Mouse (Mus musculus): Measurements from ENCODE around the gene Mmp9. TPM values are rescaled to one million over a fixed set of nuclear protein-coding genes. Genes with fewer than 3 reads are reported as not detected.

The Mmp9 gene
- 1 to 10 TPM; 1.4 TPM for total RNA-seq (2021)
- long read RNA-seq, experiment 1, partial matches to known transcripts: 1 of 3 reads
- long read RNA-seq, experiment 1, other reads (novel, unspliced or antisense): 2 of 3 reads
- long read RNA-seq, experiment 2, partial matches to known transcripts: 0 of 1 reads
- long read RNA-seq, experiment 2, other reads (novel, unspliced or antisense): 1 of 1 reads

DNA sequence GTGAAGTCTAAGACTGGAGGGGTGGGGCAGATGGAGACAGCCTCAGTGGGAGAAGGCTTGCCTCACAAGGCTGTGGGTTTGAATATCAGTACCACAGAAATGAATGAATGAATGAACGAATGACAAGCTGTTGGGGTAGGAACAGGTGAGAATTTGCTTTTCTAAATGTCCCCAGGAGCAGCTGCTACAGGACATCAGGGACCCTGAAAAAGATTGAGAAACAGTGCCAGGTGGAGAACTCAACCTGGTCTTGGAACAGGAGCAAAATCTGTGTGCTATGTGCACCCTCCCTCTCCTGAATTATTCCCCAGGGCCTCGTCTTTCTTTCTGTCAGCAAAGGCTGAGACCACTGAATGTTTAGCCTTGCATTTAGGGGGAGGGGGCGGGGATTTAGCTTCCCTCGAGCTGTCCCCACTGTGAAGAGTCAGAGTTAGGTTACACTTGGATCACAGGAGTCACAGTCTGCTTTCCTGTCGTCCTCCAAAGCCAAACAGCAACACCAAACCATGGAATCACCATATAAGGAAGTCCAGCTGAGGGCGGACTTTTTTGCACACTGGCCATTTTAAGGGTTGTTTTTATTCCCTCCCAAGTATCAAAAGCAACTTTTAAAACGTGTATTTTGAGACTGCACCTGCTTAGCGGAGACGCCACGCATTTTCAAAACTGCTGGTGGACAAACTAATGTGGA lies at the start of gene Mmp9:
TSS of gene Mmp9 (plus strand) at position 641 of the 691 bp plus-strand sequence.
- Histone ChIP-seq H3K27ac (no peak within 1 kb of the TSS; the same call in 1 of the 2 replicates), H3K4me3 (no peak within 1 kb of the TSS)
- intact Hi-C loops (cut with DNase I): no loop called here
- no peak for DNase-seq (ENCODE audit: extremely low spot score in 1 of 2, low spot score in 2 of 2)
- TF ChIP-seq CTCF (IDR thresholded peaks at IDR 0.05): no peak

DNA sequence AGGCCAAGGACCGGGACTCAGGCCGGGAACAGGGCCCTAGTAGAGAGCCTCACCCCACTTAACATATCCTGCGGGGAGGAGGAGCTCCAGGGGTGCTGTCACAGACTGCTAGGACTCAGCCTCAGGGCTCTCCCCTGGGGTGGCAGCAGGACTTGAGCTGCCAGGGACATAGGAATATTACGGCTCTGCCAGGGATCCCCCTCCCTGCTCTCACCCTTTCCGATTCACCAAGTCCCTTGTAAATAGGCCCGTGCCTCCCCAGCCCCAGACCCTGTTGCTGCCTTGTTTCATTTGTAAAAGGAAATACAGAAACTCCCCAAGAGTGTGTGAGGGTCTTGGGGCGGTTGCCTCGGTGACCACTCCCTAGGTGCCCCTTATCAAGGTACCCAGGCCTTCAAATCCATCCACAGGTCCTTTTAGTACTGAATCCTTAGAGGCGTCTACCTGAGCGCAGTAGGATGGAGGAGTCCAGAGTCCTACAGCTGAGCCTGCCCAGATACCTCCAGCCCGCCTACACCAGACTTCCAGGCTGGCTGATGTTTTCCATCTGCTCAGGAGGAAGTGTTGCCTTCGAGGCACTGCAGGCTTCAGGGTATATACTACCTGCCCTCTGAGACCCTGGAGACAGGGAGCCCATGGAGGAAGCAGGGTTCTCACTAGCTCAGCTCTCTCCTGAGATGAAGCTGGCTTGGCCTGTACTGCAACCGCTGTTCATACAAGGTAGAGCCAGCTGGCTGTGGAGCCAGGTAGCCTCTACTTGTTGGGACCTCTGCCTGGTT lies 49.3 kb upstream of the Mmp9 start:
- intact Hi-C loops (cut with DNase I): no loop called here
- no peak for TF ChIP-seq CTCF (IDR thresholded peaks at IDR 0.05)
- DNase-seq (ENCODE audit: extremely low spot score in 1 of 2, low spot score in 2 of 2): no peak
- no peak overlapping the region for H3K27ac ChIP-seq
- no peak overlapping the region for H3K4me3 ChIP-seq

DNA sequence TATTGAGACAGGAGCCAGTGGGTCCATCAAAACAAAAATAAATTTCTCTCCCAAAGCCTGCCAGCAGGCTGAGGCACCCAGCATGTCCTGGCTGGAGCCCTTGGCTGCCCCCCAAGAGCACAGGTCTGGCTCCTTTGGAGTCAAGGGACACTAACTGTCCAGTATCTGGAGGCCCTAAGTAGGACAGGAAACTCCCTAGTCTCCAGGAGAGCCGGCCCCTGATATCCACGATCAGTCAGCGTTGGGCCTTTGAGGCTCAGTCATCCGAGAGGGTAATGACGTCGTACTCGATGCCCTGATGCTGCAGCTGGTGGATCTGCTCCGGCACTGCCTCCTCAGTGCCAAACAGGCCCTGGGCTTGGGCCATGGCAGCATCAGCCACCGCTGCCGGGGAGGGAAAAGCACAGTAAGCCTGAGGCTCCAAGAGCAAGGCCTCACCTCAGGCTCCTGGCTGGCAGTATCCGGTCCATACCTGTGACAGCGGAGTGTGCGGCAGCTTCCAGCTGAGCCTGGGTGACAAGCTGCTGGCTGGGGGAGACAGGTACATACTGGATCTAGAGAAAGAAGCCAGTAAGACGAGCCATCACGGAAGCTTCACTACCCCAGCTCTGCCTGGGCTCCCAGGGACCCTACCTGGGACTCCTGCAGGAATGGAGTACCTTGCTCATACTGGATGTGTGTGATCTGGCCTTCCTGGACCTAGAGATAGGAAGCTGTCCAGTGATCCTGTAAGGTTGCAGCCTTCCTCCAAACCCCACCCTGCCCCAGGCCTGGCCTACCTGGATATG lies 48.5 kb upstream of the Mmp9 start:
- DNase-seq (ENCODE audit: extremely low spot score in 1 of 2, low spot score in 2 of 2): no peak
- peak overlapping the region; percentile 21; the same call in 1 of the 2 replicates for H3K27ac ChIP-seq
- intact Hi-C loops (cut with DNase I): no loop called here
- TF ChIP-seq CTCF (IDR thresholded peaks at IDR 0.05): no peak
- H3K4me3 ChIP-seq: no peak overlapping the region

DNA sequence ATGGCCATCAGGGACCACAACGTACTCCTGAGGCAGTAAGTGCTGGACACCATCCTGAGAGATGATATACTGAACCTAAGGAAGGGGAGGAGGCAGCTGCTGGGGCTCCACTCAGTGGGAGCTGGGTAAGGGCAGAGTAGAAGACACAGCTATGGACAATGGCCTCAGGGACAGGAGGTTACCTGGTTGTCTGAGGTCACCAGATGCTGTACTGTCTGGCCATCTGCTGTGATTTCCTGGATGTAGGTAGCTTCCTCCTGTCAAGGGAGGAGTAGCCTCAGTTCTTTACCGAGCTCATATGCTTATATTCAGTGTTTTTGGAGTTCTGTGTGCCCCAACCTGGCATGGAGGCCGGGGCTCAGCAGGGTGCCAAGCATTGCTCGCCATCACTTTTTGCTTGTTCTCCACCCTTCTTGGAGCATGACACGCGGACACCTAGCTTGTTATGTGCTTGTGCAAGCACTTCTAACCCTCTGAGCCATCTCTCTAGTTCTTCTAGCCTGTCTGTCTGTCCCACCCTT lies 47.8 kb upstream of the Mmp9 start:
- no peak for DNase-seq (ENCODE audit: extremely low spot score in 1 of 2, low spot score in 2 of 2)
- Histone ChIP-seq H3K27ac (no peak overlapping the region; the same call in 1 of the 2 replicates), H3K4me3 (no peak overlapping the region)
- no peak for TF ChIP-seq CTCF (IDR thresholded peaks at IDR 0.05)
- intact Hi-C loops (cut with DNase I): no loop called here

DNA sequence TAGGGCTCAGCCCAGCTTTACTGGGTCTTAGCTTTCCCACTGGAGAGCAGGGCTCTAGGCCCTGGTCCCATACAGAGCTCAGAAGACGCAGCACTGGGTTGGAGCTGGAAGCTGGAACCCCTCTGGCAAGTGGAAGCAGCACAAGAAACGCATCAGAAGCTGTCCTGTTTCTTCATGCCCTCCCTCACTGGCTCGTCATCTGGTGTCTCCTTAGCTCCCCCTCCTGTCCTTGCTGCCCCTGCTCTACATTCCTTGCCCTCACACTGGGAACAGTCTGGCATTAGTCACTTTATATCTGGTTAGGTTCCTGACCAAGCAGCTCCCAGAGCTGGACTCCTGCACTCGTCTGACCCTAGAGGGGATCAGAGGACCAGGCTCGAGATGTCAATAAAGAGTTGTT lies 46.5 kb upstream of the Mmp9 start:
- intact Hi-C loops (cut with DNase I): no loop called here
- H3K4me3 ChIP-seq: no peak overlapping the region
- DNase-seq (ENCODE audit: extremely low spot score in 1 of 2, low spot score in 2 of 2): no peak
- H3K27ac ChIP-seq: no peak overlapping the region
- no peak for TF ChIP-seq CTCF (IDR thresholded peaks at IDR 0.05)

DNA sequence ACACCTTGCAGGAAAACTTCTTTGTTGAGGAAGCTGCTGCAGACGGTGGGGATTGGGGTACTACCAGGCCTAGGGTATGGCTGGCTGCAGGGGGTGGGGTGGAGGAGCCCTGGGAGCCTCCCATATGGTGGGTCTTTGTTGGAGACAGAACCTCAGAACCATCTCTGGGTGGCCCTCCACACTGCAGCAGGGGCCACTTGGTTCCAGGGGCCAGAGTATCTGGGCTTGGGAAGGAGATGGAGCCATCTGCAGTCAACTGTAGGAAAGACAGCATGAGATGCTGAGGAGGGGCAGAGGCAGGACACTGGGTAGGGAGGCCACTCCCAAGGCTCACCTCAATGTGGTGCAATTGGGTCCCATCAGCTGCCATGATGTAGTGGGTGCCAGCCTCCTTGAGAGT lies 45.9 kb upstream of the Mmp9 start:
- TF ChIP-seq CTCF (IDR thresholded peaks at IDR 0.05): no peak; the same call in none of the 2 replicates
- Histone ChIP-seq H3K27ac (no peak overlapping the region), H3K4me3 (no peak overlapping the region)
- intact Hi-C loops (cut with DNase I): no loop called here
- no peak for DNase-seq (ENCODE audit: extremely low spot score in 1 of 2, low spot score in 2 of 2)

DNA sequence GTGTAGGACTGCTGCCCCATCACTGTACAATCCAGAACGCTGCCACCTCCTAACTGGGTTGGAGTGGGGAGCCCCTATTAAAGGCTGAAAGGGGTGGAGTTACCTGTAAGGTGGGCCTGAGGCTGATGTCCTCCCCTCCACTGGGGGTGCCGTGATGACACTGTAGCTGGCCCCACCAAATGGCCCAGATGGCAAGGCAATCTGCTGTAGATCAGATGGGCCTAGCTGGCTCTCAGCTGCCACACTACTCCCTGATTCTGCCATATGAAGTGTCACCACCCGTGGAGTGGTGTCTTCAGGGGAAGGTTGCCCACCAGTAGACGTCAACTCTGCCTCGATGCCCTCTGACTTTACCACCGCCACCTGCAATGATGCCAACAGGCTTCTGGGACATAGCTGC lies 44.7 kb upstream of the Mmp9 start:
- DNase-seq (ENCODE audit: extremely low spot score in 1 of 2, low spot score in 2 of 2): no peak
- TF ChIP-seq CTCF (IDR thresholded peaks at IDR 0.05): no peak
- Histone ChIP-seq H3K27ac (no peak overlapping the region), H3K4me3 (no peak overlapping the region)
- intact Hi-C loops (cut with DNase I): no loop called here

DNA sequence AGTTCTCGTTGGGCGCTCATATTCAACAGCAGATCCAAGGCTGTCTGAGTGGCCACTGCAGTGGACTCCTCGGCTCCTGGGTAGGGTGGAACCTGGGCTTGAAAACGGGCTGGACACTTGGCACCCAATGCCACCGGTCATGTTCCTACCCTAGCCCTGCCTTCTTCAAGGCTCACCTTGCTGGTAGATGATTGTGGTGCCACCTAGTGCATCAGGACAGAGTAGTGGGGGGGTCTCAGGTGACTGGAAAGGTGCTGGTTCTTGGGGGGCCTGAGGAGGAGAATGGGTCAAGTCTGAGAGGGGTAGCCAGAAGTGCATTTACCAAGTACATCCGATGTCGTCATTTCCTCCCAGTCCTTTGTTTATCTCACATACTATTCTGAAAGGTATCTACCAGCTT lies 42.6 kb upstream of the Mmp9 start:
- intact Hi-C loops (cut with DNase I): no loop called here
- no peak; the same call in 1 of the 2 replicates for TF ChIP-seq CTCF (IDR thresholded peaks at IDR 0.05)
- H3K27ac ChIP-seq: no peak overlapping the region
- no peak for DNase-seq (ENCODE audit: extremely low spot score in 1 of 2, low spot score in 2 of 2)
- H3K4me3 ChIP-seq: no peak overlapping the region

DNA sequence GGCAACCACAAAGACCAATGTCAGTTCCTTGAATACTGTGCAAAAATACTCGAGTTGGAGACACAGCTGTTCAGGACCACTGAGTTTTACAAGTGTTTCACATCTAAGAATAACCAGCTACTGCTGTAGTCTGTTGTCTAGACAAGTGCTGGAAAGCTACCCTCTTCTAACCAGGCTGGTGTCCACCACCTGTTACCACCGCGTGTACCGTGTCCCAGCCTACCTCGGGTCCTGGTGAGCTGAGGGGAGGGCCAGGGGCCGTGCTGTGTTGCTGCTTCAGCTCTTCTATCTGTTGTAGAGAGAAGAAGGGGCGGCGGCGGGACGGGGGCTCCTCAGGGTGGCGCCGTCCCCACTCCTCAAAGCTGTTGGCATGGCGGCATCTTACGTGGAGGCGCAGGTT lies 41.5 kb upstream of the Mmp9 start:
- no peak for TF ChIP-seq CTCF (IDR thresholded peaks at IDR 0.05)
- DNase-seq (ENCODE audit: extremely low spot score in 1 of 2, low spot score in 2 of 2): no peak
- intact Hi-C loops (cut with DNase I): no loop called here
- Histone ChIP-seq H3K4me3 (no peak overlapping the region), H3K27ac (no peak overlapping the region)

DNA sequence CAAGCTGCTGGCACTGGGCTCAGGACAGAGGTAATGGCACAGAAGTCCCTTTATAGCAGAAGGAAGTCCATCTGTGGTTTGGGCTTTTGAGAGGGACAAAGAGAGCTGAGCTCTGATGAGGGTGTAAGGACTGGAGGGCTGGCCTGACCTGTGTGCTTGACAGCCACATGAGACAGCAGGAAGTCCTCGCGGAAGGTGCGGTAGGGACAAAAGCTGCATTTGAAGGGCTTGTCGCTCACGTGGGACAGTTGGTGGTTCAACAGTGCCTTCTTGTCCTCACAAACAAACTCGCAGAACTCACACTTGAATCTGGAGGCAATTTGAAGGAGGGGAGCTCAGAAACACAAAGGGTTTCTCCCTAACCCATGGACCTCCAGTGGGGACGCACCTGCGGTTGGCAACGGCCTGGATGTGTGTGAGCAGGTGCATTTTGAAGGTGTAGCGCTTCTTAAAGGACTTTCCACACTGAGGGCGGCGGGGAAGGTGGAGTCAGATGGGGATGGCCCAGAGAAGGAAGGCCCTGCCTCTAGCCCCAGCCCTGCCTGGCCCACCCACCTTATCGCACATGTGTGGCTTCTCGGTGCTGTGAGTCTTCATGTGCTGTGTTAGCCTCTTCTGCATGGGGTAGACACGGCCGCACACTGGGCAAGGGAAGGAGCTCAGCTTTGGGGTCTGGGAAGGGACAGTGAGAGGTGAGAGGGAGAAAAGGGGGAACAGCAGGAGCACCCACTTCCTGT lies 40.7 kb upstream of the Mmp9 start:
- intact Hi-C loops (cut with DNase I): no loop called here
- no peak overlapping the region for H3K27ac ChIP-seq
- TF ChIP-seq CTCF (IDR thresholded peaks at IDR 0.05): no peak
- no peak for DNase-seq (ENCODE audit: extremely low spot score in 1 of 2, low spot score in 2 of 2)
- H3K4me3 ChIP-seq: no peak overlapping the region

DNA sequence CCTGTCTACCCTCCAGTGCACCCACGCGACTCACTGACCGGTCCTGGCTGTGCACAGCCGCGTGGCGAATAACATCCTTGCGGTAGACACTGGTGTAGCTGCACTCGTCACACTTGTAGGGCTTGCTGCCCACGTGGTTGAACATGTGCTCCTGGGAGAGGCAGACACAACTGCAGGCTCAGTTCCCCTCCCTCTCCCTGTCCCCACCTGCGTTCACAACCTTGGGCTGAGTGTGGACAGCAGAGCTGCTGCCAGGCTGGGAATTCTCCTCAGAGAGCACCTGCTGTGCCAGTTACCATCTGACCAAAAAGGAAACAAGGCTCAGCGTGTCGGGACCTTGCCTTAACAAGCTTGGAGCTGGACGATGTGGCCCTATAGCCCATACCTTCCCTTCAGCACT lies 39.2 kb upstream of the Mmp9 start:
- DNase-seq (ENCODE audit: extremely low spot score in 1 of 2, low spot score in 2 of 2): no peak
- no peak for TF ChIP-seq CTCF (IDR thresholded peaks at IDR 0.05)
- intact Hi-C loops (cut with DNase I): no loop called here
- Histone ChIP-seq H3K27ac (no peak overlapping the region), H3K4me3 (no peak overlapping the region)
